Mouse (Mus musculus) intestine, postnatal 0 days (tissue): ENCODE measurements around the gene Map3k5. TPM values are rescaled to one million over a fixed set of nuclear protein-coding genes. Genes with fewer than 3 reads are reported as not detected.
A peak's percentile ranks its signal among the peaks of the same experiment; 100 is the strongest.

Experiments
- ATAC-seq: fragments of 200-750 bp; cut with Nextera tagmentation; 2 replicates; pipeline ENCODE4 v1.8.0; 2017; ENCODE audit warnings: mild to moderate bottlenecking, moderate TSS enrichment, moderate library complexity
- H3K27ac ChIP-seq: fragments of 300-500 bp; sonication (generic); 2 replicates; pipeline ENCODE4 v1.5.1; 2014; ENCODE audit warnings: mild to moderate bottlenecking, low read depth, low read length, moderate library complexity
- H3K27me3 ChIP-seq: fragments of 300-500 bp; sonication (generic); replicated peaks from 2 replicates; pipeline ENCODE4 v1.6.1; 2014; ENCODE audit warnings: low read length, mixed read lengths; ENCODE audit not compliant: control insufficient read depth, insufficient read depth
- H3K36me3 ChIP-seq: fragments of 300-500 bp; sonication (generic); 2 replicates; pipeline ENCODE4 v1.6.1; 2014; ENCODE audit warnings: mild to moderate bottlenecking, moderate library complexity; ENCODE audit not compliant: control insufficient read depth, insufficient read depth
- H3K4me1 ChIP-seq: fragments of 300-500 bp; sonication (generic); replicated peaks from 2 replicates; pipeline ENCODE4 v1.6.1; 2014; ENCODE audit warnings: antibody characterized with exemption, low read length, mixed read lengths; ENCODE audit not compliant: control insufficient read depth, insufficient read depth
- H3K4me2 ChIP-seq: fragments of 300-500 bp; sonication (generic); replicated peaks from 2 replicates; pipeline ENCODE4 v1.6.1; 2014; ENCODE audit warnings: low read depth, mild to moderate bottlenecking, moderate library complexity
- H3K4me3 ChIP-seq: fragments of 300-500 bp; sonication (generic); 2 replicates; pipeline ENCODE4 v1.5.1; 2014; ENCODE audit warnings: low read depth, low read length
- H3K9ac ChIP-seq: fragments of 300-500 bp; sonication (generic); 2 replicates; pipeline ENCODE4 v1.6.1; 2014; ENCODE audit warnings: mild to moderate bottlenecking, low read depth, low read length
- H3K9me3 ChIP-seq: fragments of 300-500 bp; sonication (generic); 2 replicates; pipeline ENCODE4 v1.6.1; 2016; ENCODE audit warnings: mixed run types; ENCODE audit not compliant: control insufficient read depth
- CTCF ChIP-seq: sonication (generic); IDR thresholded peaks from 2 replicates; pipeline ENCODE4 v1.5.1; 2016; ENCODE audit warnings: low read depth, mild to moderate bottlenecking, control low read depth, antibody characterized with exemption, moderate library complexity
- WGBS: fragments of 180-500 bp; shearing (Covaris S2); extraction: QIAGEN DNeasy Blood & Tissue Kit; methylation state at CpG from one replicate; pipeline ENCODE4 v1.1.7; 2014; 5-methylcytosine and 5-hydroxymethylcytosine counted together
- polyA plus RNA-seq: library from polyadenylated mRNA; unstranded; fragments of >200 nt; fragmentation: Nextera tagmentation; extraction: Ambion mirVana; gene quantifications from 2 replicates; pipeline ENCODE4 v1.2.1, GENCODE M21; 2015

Gene Map3k5
- polyA plus RNA-seq, 1 experiment from 2014 or later, result 1.5 TPM

DNA sequence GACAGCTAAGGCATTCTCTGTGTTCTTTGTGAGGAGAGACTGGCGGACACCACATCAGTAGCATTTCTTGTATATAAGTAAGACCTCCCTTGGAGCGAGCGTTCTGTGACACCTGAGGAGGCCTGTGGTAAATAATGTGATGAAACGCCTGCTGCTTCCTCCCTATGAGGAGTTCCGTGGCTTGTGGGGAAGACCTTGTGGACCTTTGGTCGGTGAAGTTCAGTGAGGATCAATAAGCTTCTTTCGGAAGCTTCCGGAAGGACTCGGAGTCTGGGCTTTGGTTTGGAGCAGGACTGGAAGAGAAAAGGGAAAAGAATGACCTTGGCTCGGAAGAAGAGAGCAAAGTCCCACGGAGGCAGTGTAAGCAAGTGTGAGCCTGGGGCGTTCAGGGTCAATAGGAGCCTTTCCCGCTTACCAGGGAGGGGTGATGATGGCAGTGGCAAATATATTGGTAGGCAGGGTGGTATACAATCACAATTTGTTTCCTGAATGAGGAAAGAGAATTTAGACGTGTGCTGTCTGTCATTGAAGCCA lies 136.4 kb downstream of the Map3k5 start:
- Histone ChIP-seq H3K4me2 (no peak overlapping the region), H3K4me3 (no peak overlapping the region), H3K4me1 (no peaks in the 10 kb centered on the region), H3K9me3 (no peaks in the 10 kb centered on the region), H3K9ac (no peak overlapping the region), H3K36me3 (no peaks in the 10 kb centered on the region), H3K27me3 (no peaks in the 10 kb centered on the region), H3K27ac (no peak overlapping the region)
- no peak for ATAC-seq
- WGBS, result 73% methylated on average over 14 of the region's 14 CpGs
- TF ChIP-seq CTCF, result no peak

DNA sequence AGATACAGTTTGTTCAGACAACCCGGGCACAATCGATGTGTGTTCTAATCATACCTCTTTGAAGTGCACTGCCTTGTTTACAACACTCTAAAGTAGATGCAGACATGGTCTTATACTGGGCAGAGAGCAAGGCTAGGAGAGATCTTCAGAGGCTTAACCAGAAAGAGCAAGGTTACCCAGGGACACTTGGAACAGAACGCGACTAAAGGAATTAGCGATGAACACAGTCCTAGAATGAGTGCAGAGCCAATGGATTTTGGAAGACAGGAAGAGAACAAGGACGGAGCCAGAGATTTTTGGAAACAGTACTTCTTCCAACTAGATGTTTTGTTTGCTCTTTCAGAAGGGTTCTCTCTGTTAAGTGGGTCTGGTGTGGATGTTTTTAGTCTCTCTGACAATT lies 137.4 kb downstream of the Map3k5 start:
- no peak for ATAC-seq
- H3K27me3 ChIP-seq, result no peaks in the 10 kb centered on the region
- no peak overlapping the region for H3K9ac ChIP-seq
- no peak overlapping the region for H3K27ac ChIP-seq
- no peak for TF ChIP-seq CTCF
- no peaks in the 10 kb centered on the region for H3K36me3 ChIP-seq
- WGBS, result 74% methylated on average over 6 of the region's 6 CpGs
- no peaks in the 10 kb centered on the region for H3K9me3 ChIP-seq
- H3K4me3 ChIP-seq, result no peak overlapping the region
- no peaks in the 10 kb centered on the region for H3K4me1 ChIP-seq
- no peak overlapping the region for H3K4me2 ChIP-seq

DNA sequence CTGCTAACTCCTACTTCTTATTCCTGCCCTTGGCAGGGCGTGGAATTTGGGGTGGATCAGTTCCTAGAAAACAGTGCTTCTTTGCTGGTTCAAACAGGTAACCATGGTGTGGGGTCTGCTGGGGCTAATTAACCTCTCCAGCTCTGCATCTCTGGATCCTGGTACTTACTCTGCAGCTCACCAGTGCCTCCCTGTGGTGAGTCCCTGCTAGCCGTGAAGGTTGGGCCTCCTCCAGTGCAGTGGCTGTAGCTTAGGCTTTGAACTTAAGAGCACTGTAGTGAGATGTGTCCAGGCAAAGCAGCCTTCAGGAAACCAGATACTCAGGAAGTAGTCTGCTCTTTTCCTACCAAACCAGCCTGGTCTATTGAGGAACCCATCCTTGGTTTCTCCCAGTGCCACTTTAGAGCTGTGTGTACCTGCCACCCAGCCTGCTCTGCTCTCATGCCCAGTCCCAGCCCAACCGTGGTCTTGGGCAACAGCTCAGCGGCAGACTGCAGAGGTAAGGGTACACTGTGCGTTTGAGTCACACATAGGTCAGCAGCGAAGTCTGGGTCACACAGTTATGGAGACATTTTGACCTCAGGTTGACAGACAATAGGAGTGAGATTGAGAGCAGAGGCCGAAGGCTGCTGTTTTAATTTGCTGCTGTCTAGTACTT lies 139.1 kb downstream of the Map3k5 start:
- no peaks in the 10 kb centered on the region for H3K9me3 ChIP-seq
- no peaks in the 10 kb centered on the region for H3K27me3 ChIP-seq
- H3K27ac ChIP-seq, result no peak overlapping the region
- H3K36me3 ChIP-seq, result no peaks in the 10 kb centered on the region
- TF ChIP-seq CTCF, result peak; percentile 92
- ATAC-seq, result peak; percentile 19; the same call in 1 of the 2 replicates
- H3K9ac ChIP-seq, result no peak overlapping the region
- H3K4me2 ChIP-seq, result no peak overlapping the region
- no peaks in the 10 kb centered on the region for H3K4me1 ChIP-seq
- 68% methylated on average over 7 of the region's 7 CpGs for WGBS
- no peak overlapping the region for H3K4me3 ChIP-seq

DNA sequence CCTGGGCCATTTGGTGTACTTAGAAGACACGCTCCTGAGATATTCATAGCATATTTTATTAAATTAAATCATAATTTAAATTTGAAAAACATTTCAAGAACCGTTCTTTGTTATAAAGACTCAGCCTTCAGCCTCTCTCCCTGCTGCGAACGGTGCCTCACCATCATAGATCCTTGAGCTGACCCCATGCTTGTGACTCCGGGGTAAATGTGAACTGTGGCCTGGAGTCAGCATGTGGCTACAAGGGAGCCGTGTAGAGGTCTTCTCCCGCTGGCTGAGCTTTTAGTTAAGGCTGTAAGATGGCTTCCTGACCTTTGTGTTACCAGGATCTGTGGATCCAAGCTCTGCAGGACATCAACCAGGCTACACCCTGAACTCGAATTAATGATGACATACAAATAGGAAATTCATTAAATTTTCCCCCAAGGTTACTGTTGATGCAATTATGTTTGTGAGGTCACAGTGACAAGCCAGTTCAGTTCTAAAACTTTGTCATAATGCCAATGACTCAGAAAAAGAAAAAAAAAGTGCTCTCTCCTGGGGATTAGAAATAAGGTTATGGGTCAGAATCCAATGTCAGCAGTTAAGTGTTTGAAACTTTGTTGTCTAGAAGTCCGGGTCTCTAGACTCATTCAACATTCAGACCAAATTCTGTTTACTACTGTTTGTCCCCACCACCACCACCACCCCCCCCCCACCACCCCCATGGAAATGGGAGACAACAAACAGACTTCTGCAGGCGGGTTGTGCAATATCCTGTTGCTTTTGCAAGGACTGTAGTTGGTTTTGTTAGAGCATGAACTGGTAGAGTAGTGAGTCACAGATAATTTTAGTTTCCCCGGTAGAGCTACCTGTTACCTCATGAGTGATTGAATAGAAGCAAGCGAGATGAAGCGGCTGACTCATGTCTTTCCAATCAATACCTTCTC lies 142.5 kb downstream of the Map3k5 start:
- no peak overlapping the region for H3K27ac ChIP-seq
- WGBS, result 76% methylated on average over 13 of the region's 13 CpGs
- ATAC-seq, result no peak
- no peaks in the 10 kb centered on the region for H3K9me3 ChIP-seq
- no peaks in the 10 kb centered on the region for H3K4me1 ChIP-seq
- H3K4me3 ChIP-seq, result no peak overlapping the region
- H3K27me3 ChIP-seq, result no peaks in the 10 kb centered on the region
- TF ChIP-seq CTCF, result no peak
- no peak overlapping the region for H3K9ac ChIP-seq
- no peak overlapping the region for H3K4me2 ChIP-seq
- no peaks in the 10 kb centered on the region for H3K36me3 ChIP-seq

DNA sequence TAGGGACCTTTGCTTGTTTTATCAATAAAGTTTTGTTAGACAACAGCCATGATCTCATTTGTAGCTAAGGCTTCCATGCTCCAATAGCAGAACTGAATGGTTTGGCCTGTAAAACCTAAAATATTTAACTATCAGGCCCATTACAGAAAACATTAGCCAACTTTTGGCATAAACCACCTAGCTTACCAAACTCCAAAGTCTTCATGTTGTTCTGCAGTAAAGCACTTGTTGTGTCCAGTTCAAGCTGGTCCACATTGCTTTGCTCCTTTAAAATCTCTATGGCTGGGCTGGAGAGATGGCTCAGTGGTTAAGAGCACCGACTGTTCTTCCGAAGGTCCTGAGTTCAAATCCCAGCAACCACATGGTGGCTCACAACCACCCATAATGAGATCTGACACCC lies 144.1 kb downstream of the Map3k5 start:
- Histone ChIP-seq H3K9me3 (no peaks in the 10 kb centered on the region), H3K4me2 (no peak overlapping the region), H3K27ac (no peak overlapping the region), H3K27me3 (no peaks in the 10 kb centered on the region), H3K4me1 (no peaks in the 10 kb centered on the region), H3K9ac (no peak overlapping the region), H3K36me3 (peaks cover 6% of the 10 kb centered on the region; the same call in 1 of the 2 replicates), H3K4me3 (no peak overlapping the region)
- no peak for ATAC-seq
- WGBS, result 98% methylated on average over 2 of the region's 2 CpGs
- TF ChIP-seq CTCF, result no peak

DNA sequence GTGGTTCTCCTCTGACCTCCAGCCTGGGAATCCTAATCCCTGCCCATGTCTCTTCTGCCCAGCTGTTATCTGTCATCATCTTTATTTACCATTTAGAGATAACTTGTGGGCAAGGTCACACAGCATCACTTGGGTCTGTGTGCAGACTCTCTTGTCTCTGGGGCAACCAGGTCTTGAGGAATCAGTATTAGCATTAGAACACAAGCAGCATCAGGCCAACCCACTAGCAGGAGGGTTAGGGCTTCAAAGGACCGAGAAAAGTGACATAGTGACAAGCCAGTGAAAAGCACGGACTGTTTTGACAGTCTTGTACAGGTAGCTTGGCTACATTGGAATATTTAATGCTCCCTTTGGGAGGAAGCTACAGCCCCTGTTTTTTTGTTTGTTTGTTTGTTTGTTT lies 153.6 kb downstream of the Map3k5 start:
- Histone ChIP-seq H3K4me2 (no peak overlapping the region), H3K4me3 (no peak overlapping the region), H3K9ac (no peak overlapping the region), H3K36me3 (no peaks in the 10 kb centered on the region; the same call in 1 of the 2 replicates), H3K4me1 (no peaks in the 10 kb centered on the region), H3K27me3 (no peaks in the 10 kb centered on the region), H3K27ac (no peak overlapping the region), H3K9me3 (no peaks in the 10 kb centered on the region)
- no peak for TF ChIP-seq CTCF
- WGBS, result 58% methylated on average over 2 of the region's 2 CpGs
- no peak for ATAC-seq
